Mouse (Mus musculus) regulatory T cell (primary cell): ENCODE data around the gene Pxn.

ENCODE experiments used
- in situ Hi-C: fragments of 300-600 bp; cut with MboI, MseI; formaldehyde crosslinking; loops from one replicate; pipeline ENCODE4 v1.15.1; 2025; ENCODE audit warnings: high pct_unique_total_duplicates

Pxn gene

GRCm38 (mm10) chr5:115548501-115549285, 42.2 kb downstream of the Pxn start:
- in situ Hi-C loops = no loop called here

DNA sequence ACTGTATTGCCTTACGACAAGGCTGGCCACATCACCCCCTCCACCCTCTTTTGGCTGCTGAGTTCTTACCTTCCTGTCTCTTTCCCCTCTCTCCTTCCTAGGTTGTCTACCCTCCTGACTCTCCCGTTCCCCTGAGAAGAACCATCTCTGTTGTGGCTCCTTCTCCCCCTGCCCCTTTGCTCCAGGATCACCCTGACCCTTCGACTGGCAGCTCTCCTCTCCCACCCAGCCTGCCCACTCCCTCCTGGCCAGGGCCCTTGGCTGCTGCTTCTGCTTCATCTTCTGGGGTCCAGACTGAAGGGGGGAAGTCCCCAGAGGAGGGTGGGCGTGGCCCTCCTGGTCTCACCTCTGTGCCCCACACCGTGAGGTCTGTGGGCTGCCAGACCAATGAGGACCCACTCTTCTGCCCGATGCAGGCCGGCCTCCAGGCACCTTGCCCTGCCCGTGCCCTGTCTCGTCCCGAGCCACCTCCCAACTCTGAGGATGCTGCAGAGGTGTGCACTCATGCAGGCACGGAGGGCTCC, 44.1 kb downstream of the Pxn start:
- in situ Hi-C loops = no loop called here

GRCm38 (mm10) chr5:115551386-115551785, 44.9 kb downstream of the Pxn start:
- in situ Hi-C loops = no loop called here

GRCm38 (mm10) chr5:115551799-115552198, 45.3 kb downstream of the Pxn start:
- in situ Hi-C loops = no loop called here

GRCm38 (mm10) chr5:115553801-115554420, 47.4 kb downstream of the Pxn start:
- in situ Hi-C loops = no loop called here

DNA sequence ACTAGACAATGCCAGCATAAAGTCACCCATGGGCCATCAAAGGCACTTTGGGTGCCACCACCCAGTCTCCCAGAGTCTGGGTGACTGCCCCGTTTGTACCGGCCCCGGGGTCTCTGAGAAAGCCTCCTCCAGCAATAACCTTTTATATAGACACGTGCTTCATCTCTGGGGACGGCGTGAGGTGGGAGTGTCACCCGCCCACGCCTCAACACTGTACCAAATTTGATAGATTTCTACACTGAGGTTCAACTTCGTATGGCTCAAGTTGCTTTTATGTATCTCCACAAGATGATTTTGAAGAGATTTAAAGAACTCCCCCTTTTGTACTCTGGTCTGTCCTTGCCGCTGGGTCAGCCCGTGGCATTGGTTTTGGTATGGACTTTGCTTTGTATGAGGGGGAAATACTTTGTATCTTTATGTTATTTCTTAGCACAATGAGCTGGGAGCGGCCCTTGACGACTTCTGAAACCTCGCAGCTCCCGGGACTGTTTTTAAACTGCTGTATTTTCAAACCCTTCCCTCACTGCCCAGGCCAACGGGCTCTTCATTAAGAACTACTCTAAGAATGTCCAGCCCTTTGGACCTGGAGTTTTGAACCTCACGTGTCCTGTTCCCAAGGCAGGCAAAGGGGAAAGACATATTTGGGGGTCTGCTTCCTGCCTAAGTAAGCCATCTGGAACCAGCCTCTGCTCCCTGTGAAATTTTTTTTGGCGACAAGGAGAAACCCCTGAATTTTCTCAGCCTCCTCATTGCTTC, 48.2 kb downstream of the Pxn start:
- in situ Hi-C loops = no loop called here

DNA sequence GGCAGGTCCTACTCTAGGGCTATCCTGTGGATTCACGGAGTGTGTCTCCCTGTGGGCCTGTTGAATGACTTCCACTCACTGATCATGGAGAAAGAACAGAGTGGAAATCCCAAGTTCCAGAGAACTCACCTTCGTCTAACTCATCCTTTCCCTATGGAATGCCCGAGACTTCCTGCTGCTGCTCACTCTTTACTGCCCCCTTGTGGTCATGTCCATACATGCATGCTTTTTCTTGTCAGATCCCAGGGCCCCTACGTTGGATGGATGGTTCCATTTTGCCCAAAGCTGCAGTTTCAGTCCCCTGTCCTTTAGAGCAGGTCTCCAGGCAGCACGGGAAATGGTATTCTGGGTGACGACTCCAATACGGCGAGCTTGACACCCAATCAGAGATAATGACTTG, 49.7 kb downstream of the Pxn start:
- in situ Hi-C loops = no loop called here

GRCm38 (mm10) chr5:115558182-115558794, 51.8 kb downstream of the Pxn start:
- in situ Hi-C loops = no loop called here

GRCm38 (mm10) chr5:115559237-115560101, 53.0 kb downstream of the Pxn start, which contains the start of gene Rplp0:
Rplp0 (plus strand) TSS chr5:115559467.
- in situ Hi-C loops = no loop called here

DNA sequence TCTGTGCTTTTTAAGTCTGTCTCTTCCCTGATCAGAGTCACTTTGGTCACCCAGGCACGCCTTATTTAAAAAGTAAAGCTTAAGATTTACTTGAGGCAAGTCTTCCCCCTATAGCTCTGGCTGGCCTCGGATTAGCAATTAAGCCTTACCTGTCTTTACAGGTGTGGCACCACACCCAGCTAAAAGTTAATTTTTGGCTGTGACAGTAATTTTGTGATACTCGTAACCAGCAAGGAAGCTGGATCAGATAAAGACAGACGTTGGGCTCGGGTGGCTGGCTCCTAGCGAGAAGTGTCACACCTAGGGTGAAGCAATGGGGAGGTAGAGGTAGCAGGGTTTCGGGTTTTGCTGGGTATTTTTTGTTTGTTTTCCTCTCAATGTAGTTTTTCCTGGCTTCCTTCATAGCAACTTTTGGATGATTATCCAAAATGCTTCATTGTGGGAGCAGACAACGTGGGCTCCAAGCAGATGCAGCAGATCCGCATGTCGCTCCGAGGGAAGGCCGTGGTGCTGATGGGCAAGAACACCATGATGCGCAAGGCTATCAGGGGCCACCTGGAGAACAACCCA, 53.9 kb downstream of the Pxn start:
- in situ Hi-C loops = no loop called here

- in situ Hi-C loops = no loop called here
Observed at GRCm38 (mm10) chr5:115563771-115564585, 57.5 kb downstream of the Pxn start.

GRCm38 (mm10) chr5:115564737-115565393, 58.4 kb downstream of the Pxn start, which contains the start of gene Gcn1l1:
Gcn1l1 (plus strand) TSS chr5:115565254.
- in situ Hi-C loops = loop anchor here (5.0 kb wide), 1 partner anchor 47 kb away; no protein-coding TSS in a partner anchor

- in situ Hi-C loops = loop anchor here (5.0 kb wide), 1 partner anchor 47 kb away; no protein-coding TSS in a partner anchor
Observed at GRCm38 (mm10) chr5:115565403-115565802, 58.9 kb downstream of the Pxn start.

- in situ Hi-C loops = loop anchor here (5.0 kb wide), 1 partner anchor 44 kb away; no protein-coding TSS in a partner anchor
Observed at GRCm38 (mm10) chr5:115568681-115569080, 62.2 kb downstream of the Pxn start.

DNA sequence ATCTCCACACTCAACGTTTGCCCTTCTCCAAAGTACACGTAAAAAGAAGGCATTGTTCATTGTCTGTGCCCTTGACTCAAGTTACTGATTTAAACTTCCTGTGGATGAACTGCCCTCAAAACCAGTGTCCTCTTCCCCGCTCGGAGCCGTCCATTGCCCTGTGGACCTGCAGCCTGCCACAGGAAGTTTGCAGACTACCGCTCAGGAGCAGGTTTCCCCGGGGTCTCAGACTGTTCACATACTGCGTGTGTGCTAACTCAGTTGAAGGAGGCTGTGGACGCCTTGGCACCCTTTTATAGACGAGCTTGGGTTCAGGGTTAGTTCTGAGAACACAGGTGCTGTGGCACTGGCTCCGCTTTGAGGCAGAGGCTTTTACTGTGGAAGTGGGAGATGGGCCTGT, 62.8 kb downstream of the Pxn start:
- in situ Hi-C loops = loop anchor here (5.0 kb wide), 1 partner anchor 43 kb away; no protein-coding TSS in a partner anchor

GRCm38 (mm10) chr5:115569721-115570120, 63.2 kb downstream of the Pxn start:
- in situ Hi-C loops = loop anchor here (5.0 kb wide), 1 partner anchor 43 kb away; no protein-coding TSS in a partner anchor

DNA sequence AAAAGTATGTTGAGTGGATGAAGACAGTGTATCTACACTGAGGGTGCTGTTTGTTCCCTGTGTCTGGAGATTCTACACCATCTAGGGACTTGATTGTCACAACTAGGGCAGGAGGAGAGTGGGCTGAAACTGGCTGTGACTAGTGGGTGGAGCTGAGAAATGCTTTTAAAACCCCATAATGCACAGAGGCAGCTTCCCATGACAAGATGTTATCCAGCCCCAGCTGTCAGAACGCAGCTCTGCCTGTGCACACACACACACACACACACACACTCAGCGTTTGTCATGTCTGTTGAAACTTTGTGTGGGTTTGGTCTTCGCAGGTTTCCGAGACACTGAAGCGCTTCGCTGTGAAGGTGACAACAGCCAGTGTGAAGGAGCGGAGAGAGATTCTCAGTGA, 64.6 kb downstream of the Pxn start:
- in situ Hi-C loops = no loop called here

GRCm38 (mm10) chr5:115572679-115573535, 66.4 kb downstream of the Pxn start:
- in situ Hi-C loops = no loop called here
